Mouse (Mus musculus): Measurements from ENCODE around the gene Pla2g2d.

Pla2g2d gene

DNA sequence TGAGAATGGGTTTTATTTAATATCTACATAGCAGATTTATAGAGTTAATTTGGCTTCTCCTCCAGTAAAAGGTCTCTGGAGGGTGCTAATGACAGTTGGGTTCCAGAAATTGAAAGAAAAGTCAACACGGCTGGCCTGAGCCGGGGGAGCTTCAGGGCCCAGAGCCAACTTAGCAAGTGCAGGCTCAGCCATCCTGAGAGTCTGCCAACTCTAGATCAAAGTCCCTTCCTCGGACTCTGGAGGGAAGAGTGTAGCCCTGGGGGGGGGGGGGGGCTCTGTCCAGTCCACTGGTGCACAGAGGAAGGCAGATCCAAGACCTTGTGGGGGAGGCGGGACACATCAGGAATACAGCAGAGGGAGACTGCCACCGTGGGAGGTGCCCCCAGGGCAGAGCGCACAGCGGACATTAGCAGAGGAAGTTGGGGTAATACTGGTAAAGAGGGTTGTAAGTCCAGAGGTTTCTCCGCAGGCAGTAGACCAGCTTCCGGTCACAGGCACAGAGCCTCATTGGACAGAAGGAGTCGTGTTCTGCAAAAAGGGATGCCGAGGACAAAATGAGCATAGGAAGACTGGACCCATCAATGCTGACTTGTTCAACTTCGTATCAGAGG, 24.7 kb downstream of the Pla2g2d start:
- no peak for TF ChIP-seq GATA4 (IDR thresholded peaks at IDR 0.05; ENCODE audit: insufficient replicate concordance, low read length)

GRCm38 (mm10) chr4:138801631-138802030, 26.1 kb downstream of the Pla2g2d start:
- TF ChIP-seq GATA4 (IDR thresholded peaks at IDR 0.05; ENCODE audit: insufficient replicate concordance, low read length), result no peak

- TF ChIP-seq GATA4 (IDR thresholded peaks at IDR 0.05; ENCODE audit: insufficient replicate concordance, low read length), result no peak
Observed at GRCm38 (mm10) chr4:138802917-138803316, 27.4 kb downstream of the Pla2g2d start.

DNA sequence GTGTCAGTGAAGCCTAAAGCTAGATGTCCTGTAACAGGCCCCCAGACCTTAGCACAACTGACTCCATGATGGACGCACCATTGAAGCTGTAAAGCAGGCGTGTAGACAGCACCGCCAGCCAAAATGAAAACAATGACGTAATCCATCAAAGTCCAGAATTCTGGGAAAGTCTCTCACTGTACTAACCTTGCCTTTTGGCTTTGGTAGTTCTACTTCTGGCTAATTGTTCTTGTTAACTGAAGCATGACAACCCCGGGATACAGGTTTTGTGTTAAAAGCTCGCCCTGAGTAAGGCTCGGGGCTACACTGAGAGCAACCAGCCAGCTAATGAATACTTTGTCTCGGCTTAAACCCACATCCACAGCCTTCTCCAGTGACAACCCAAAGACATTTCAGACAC, 29.7 kb downstream of the Pla2g2d start:
- no peak for TF ChIP-seq GATA4 (IDR thresholded peaks at IDR 0.05; ENCODE audit: insufficient replicate concordance, low read length)

- no peak for TF ChIP-seq GATA4 (IDR thresholded peaks at IDR 0.05; ENCODE audit: insufficient replicate concordance, low read length)
Observed at GRCm38 (mm10) chr4:138806160-138806559, 30.6 kb downstream of the Pla2g2d start.

- no peak for TF ChIP-seq GATA4 (IDR thresholded peaks at IDR 0.05; ENCODE audit: insufficient replicate concordance, low read length)
Observed at GRCm38 (mm10) chr4:138806920-138807541, 31.5 kb downstream of the Pla2g2d start.

- TF ChIP-seq GATA4 (IDR thresholded peaks at IDR 0.05; ENCODE audit: insufficient replicate concordance, low read length), result no peak
Observed at GRCm38 (mm10) chr4:138816166-138816565, 40.6 kb downstream of the Pla2g2d start.

DNA sequence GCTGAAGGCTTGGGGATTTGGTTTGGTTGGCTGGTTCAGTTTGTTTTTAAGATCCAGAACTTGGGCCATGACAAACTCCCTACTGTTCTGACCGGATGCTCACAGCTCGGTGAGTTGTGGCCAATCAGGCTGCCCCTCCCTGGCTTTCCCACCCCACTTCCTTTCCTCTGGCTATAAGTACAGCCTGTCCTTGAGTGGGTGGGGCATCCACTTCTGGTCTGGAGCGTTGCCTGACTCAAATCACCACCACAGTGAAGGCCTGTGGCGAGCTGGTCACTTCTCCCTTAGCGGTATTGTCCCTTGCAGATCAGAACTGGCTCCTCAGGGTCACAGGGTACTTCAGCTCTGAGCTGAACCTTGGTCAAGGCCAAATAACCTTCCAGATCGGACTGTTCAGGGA, 42.2 kb downstream of the Pla2g2d start:
- no peak for TF ChIP-seq GATA4 (IDR thresholded peaks at IDR 0.05; ENCODE audit: insufficient replicate concordance, low read length)

DNA sequence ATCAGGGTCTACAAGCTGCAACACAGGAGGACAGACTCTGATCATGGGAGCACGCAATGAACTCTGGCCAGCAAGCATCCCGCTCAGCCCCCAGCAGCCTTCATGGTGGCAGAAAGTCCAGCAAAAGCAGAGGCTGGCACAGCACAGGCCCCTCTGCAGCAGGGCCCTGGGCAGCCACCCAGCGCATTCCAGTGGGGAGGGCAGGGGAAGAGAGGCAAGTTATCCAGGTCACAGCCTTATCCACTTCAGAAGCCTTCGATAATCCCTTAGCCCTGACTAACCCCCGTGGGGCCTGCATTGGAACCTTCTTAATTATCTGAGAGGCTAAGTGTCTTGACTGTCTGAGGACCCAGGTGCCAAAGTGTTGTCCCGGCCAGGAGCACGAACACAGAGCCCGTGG, 43.6 kb downstream of the Pla2g2d start:
- no peak for TF ChIP-seq GATA4 (IDR thresholded peaks at IDR 0.05; ENCODE audit: insufficient replicate concordance, low read length)

DNA sequence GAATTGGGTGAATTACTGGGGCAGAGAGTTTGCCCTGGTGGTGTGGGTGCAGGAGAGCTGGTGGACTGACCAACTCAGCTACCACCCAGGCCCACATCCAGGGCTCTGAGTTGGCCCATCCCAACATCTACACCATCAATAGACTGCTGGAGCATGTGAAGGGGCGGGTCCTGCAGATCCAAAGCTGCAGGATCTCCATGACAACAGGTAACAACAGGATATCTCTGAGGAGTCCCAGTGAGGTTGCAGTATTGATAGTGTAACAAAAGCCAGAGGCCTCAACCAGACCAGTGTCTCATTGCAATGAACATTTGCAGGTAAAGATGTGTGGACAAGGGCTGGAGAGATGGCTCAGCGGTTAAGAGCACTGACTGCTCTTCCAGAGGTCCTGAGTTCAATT, 45.5 kb downstream of the Pla2g2d start:
- TF ChIP-seq GATA4 (IDR thresholded peaks at IDR 0.05; ENCODE audit: insufficient replicate concordance, low read length), result no peak

DNA sequence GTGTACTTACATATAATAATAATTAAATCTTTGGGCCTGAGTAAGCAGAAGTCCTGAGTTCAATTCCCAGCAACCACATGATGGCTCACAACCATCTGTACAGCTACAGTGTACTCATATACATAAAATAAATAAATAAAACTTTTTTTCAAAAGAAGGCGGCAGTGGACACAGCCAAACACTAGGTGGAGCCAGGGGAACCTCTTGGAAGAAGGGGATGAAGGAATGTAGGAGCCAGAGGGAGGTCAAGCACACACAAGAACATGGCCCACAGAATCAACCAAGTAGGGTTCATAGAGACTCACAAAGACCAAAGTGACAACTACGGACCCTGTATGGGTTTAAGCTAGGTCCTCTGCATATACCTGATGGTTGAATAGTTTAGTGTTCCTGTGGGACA, 49.1 kb downstream of the Pla2g2d start:
- no peak for TF ChIP-seq GATA4 (IDR thresholded peaks at IDR 0.05; ENCODE audit: insufficient replicate concordance, low read length)

- no peak for TF ChIP-seq GATA4 (IDR thresholded peaks at IDR 0.05; ENCODE audit: insufficient replicate concordance, low read length)
Observed at GRCm38 (mm10) chr4:138825751-138826567, 50.4 kb downstream of the Pla2g2d start.

GRCm38 (mm10) chr4:138827147-138827546, 51.6 kb downstream of the Pla2g2d start:
- no peak for TF ChIP-seq GATA4 (IDR thresholded peaks at IDR 0.05; ENCODE audit: insufficient replicate concordance, low read length)
